Mouse (Mus musculus) lung, embryonic 14.5 days (tissue): ENCODE results near the gene Disp1. TPM values are rescaled to one million over a fixed set of nuclear protein-coding genes. Genes with fewer than 3 reads are reported as not detected.

Experiments used
- ATAC-seq: fragments of 200-750 bp; cut with Nextera tagmentation; 2 replicates; pipeline ENCODE4 v1.8.0; 2017; ENCODE audit warnings: mild to moderate bottlenecking, moderate TSS enrichment, moderate library complexity; ENCODE audit not compliant: insufficient read depth
- DNase-seq: peaks from one replicate; pipeline ENCODE4 v3.0.0-alpha.2; 2015
- H3K27ac ChIP-seq: fragments of 300-500 bp; sonication (generic); 2 replicates; pipeline ENCODE4 v1.5.1; 2014; ENCODE audit warnings: low read depth, mild to moderate bottlenecking, moderate library complexity
- H3K27me3 ChIP-seq: fragments of 300-500 bp; sonication (generic); 2 replicates; pipeline ENCODE4 v1.6.1; 2014; ENCODE audit warnings: low read length, control low read depth; ENCODE audit not compliant: insufficient read depth
- H3K36me3 ChIP-seq: fragments of 300-500 bp; sonication (generic); 2 replicates; pipeline ENCODE4 v1.6.1; 2014; ENCODE audit warnings: control low read depth; ENCODE audit not compliant: insufficient read depth
- H3K4me1 ChIP-seq: fragments of 300-500 bp; sonication (generic); 2 replicates; pipeline ENCODE4 v1.6.1; 2014; ENCODE audit warnings: antibody characterized with exemption, control low read depth; ENCODE audit not compliant: insufficient read depth
- H3K4me2 ChIP-seq: fragments of 300-500 bp; sonication (generic); 2 replicates; pipeline ENCODE4 v1.6.1; 2014; ENCODE audit warnings: mild to moderate bottlenecking
- H3K4me3 ChIP-seq: fragments of 300-500 bp; sonication (generic); 2 replicates; pipeline ENCODE4 v1.5.1; 2014; ENCODE audit warnings: low read depth, low read length
- H3K9ac ChIP-seq: fragments of 300-500 bp; sonication (generic); 2 replicates; pipeline ENCODE4 v1.6.1; 2014
- H3K9me3 ChIP-seq: fragments of 300-500 bp; sonication (generic); 2 replicates; pipeline ENCODE4 v1.6.1; 2016; ENCODE audit warnings: low read depth, low read length, control low read depth
- CTCF ChIP-seq: IDR thresholded peaks from 2 replicates; pipeline ENCODE4 v1.5.1; 2016; ENCODE audit warnings: antibody characterized with exemption, low read depth
- WGBS: fragments of 180-500 bp; shearing (Covaris S2); extraction: QIAGEN DNeasy Blood & Tissue Kit; methylation state at CpG from one replicate; pipeline ENCODE4 v1.1.7; 2014; 5-methylcytosine and 5-hydroxymethylcytosine counted together
- polyA plus RNA-seq: library from polyadenylated mRNA; unstranded; fragments of >200 nt; fragmentation: Nextera tagmentation; extraction: Ambion mirVana; gene quantifications from 2 replicates; pipeline ENCODE4 v1.2.1, GENCODE M21; 2014

Disp1 gene
- polyA plus RNA-seq, 1 experiment from 2014 or later, result 9.1 TPM

GRCm38 (mm10) chr1:183153354-183153753 is 68.0 kb downstream of the Disp1 start:
- no peak for TF ChIP-seq CTCF
- no peak for ATAC-seq
- DNase-seq, result no peak
- Histone ChIP-seq H3K36me3 (no peaks in the 10 kb centered on the region), H3K27me3 (no peaks in the 10 kb centered on the region), H3K4me2 (no peak overlapping the region), H3K9me3 (no peaks in the 10 kb centered on the region), H3K27ac (no peak overlapping the region), H3K4me3 (no peak overlapping the region), H3K4me1 (peaks cover 9% of the 10 kb centered on the region; the same call in 1 of the 2 replicates), H3K9ac (no peak overlapping the region)
- WGBS, result 92% methylated on average over 4 of the region's 4 CpGs

GRCm38 (mm10) chr1:183151510-183152319 is 69.6 kb downstream of the Disp1 start:
- Histone ChIP-seq H3K27me3 (no peaks in the 10 kb centered on the region), H3K4me1 (peaks cover 12% of the 10 kb centered on the region; the same call in 1 of the 2 replicates), H3K36me3 (no peaks in the 10 kb centered on the region), H3K9me3 (no peaks in the 10 kb centered on the region), H3K27ac (no peak overlapping the region), H3K4me3 (no peak overlapping the region), H3K4me2 (no peak overlapping the region), H3K9ac (no peak overlapping the region)
- 67% methylated on average over 12 of the region's 12 CpGs for WGBS
- no peak for DNase-seq
- no peak for TF ChIP-seq CTCF
- ATAC-seq, result no peak

DNA sequence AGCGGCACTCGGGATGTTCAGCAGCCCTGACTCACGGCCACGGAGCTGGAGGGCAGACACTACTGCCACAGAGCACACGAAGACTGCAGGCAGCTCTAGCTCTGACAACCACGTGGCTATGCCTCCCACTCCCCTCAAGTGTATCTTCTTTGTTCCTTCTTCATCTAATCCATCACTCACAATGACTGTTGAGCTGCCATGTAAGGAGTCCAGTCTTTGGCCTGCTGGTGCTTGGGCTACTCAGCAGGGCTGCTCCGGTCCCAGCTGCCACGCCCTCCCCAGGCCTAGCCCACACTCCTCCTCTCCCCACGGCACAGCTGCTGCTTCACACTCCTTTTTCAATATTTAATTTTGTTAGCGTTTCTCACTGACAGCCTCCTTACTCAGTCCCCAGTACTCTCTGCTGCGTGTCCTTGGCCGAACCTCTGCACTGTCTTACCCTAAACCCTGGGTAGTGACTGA is 70.9 kb downstream of the Disp1 start:
- Histone ChIP-seq H3K27me3 (no peaks in the 10 kb centered on the region), H3K4me1 (peaks cover 15% of the 10 kb centered on the region; the same call in 1 of the 2 replicates), H3K27ac (no peak overlapping the region; the same call in 1 of the 2 replicates), H3K9ac (no peak overlapping the region), H3K4me2 (no peak overlapping the region), H3K4me3 (no peak overlapping the region), H3K9me3 (no peaks in the 10 kb centered on the region), H3K36me3 (no peaks in the 10 kb centered on the region)
- DNase-seq (no peak), ATAC-seq (no peak)
- WGBS, result 39% methylated on average over 12 of the region's 12 CpGs
- no peak for TF ChIP-seq CTCF

DNA sequence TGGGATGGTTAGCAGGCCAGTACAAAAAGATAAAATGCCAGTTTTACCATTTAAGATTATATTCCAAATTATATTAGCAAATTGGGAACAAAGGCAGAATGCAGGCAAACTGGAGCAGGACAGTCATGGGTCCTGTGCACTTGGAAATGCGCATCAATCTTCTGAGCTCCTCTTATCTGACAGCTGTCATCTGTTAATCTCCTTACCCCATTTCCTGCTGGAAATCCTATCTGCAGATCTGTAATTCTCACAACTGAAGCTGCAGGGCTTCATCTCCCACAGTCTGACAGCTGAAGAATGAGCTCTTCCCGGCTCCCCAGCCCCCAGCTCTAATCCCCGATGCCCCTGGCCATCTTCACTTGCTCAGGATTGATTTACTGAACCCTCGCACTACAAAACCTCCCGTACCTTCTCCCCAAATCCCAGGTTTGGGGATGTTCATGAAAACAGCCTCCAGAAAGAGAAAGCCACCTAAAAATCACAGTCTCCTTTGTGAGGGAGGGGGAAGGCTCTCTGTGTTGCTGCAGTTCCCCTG is 71.7 kb downstream of the Disp1 start:
- H3K36me3 ChIP-seq, result no peaks in the 10 kb centered on the region
- H3K9me3 ChIP-seq, result no peaks in the 10 kb centered on the region
- ATAC-seq (no peak), DNase-seq (no peak)
- H3K4me3 ChIP-seq, result no peak overlapping the region
- no peak overlapping the region for H3K27ac ChIP-seq
- H3K27me3 ChIP-seq, result no peaks in the 10 kb centered on the region
- H3K4me1 ChIP-seq, result peaks cover 15% of the 10 kb centered on the region; the same call in 1 of the 2 replicates
- H3K4me2 ChIP-seq, result no peak overlapping the region
- 48% methylated on average over 5 of the region's 5 CpGs for WGBS
- H3K9ac ChIP-seq, result no peak overlapping the region
- no peak for TF ChIP-seq CTCF

- H3K4me2 ChIP-seq, result peak overlapping the region; percentile 49
- 5% methylated on average over 5 of the region's 5 CpGs for WGBS
- peak; percentile 95 for ATAC-seq
- no peak overlapping the region for H3K9ac ChIP-seq
- no peak for TF ChIP-seq CTCF
- no peaks in the 10 kb centered on the region for H3K9me3 ChIP-seq
- peaks cover 15% of the 10 kb centered on the region; the same call in 1 of the 2 replicates for H3K4me1 ChIP-seq
- no peak overlapping the region for H3K27ac ChIP-seq
- peak; percentile 82 for DNase-seq
- H3K27me3 ChIP-seq, result no peaks in the 10 kb centered on the region
- no peak overlapping the region for H3K4me3 ChIP-seq
- H3K36me3 ChIP-seq, result no peaks in the 10 kb centered on the region
Measured at GRCm38 (mm10) chr1:183147438-183147841, 73.9 kb downstream of the Disp1 start.

- peaks cover 18% of the 10 kb centered on the region; the same call in 1 of the 2 replicates for H3K4me1 ChIP-seq
- peak overlapping the region; percentile 49 for H3K4me2 ChIP-seq
- H3K27ac ChIP-seq, result no peak overlapping the region
- no peaks in the 10 kb centered on the region for H3K27me3 ChIP-seq
- 15% methylated on average over 9 of the region's 9 CpGs for WGBS
- TF ChIP-seq CTCF, result no peak
- no peak for ATAC-seq
- H3K36me3 ChIP-seq, result no peaks in the 10 kb centered on the region
- H3K9ac ChIP-seq, result peak overlapping the region; percentile 41
- H3K4me3 ChIP-seq, result peak overlapping the region; percentile 17; the same call in 1 of the 2 replicates
- H3K9me3 ChIP-seq, result no peaks in the 10 kb centered on the region
- DNase-seq, result no peak
Measured at GRCm38 (mm10) chr1:183146795-183147194, 74.5 kb downstream of the Disp1 start.

- Histone ChIP-seq H3K4me2 (peak overlapping the region; percentile 49), H3K27ac (no peak overlapping the region), H3K9me3 (no peaks in the 10 kb centered on the region), H3K27me3 (no peaks in the 10 kb centered on the region), H3K36me3 (no peaks in the 10 kb centered on the region), H3K9ac (0 out of 2 replicates have a peak overlapping the region, but pooled peaks have one; percentile 2), H3K4me3 (no peak overlapping the region; the same call in 1 of the 2 replicates), H3K4me1 (peaks cover 18% of the 10 kb centered on the region; the same call in 1 of the 2 replicates)
- no peak for TF ChIP-seq CTCF
- DNase-seq, result no peak
- 60% methylated on average over 7 of the region's 7 CpGs for WGBS
- ATAC-seq, result no peak
Measured at GRCm38 (mm10) chr1:183146102-183146735, 75.1 kb downstream of the Disp1 start.
